Mouse (Mus musculus) cerebellum, adult 2 months (tissue): ENCODE results near the gene Repin1.

ENCODE experiments used
- CTCF ChIP-seq: fragments of 200-500 bp; IDR thresholded peaks from 2 replicates; pipeline ENCODE4 v1.5.1; 2011; ENCODE audit warnings: low read depth, mild to moderate bottlenecking, control low read depth, low read length, moderate library complexity, borderline replicate concordance; ENCODE audit not compliant: insufficient read depth
- POLR2A ChIP-seq: fragments of 200-500 bp; IDR thresholded peaks from 2 replicates; pipeline ENCODE4 v1.6.1; 2011; ENCODE audit warnings: low read length, control low read depth, borderline replicate concordance; ENCODE audit not compliant: insufficient read depth

- TF ChIP-seq CTCF: no peak
- no peak for TF ChIP-seq POLR2A
These were observed 53.3 kb downstream of the Repin1 start, which contains the start of gene Gimap8 for GRCm38 (mm10) chr6:48646995-48647394.
